Mouse (Mus musculus): ENCODE measurements around the gene D630003M21Rik.

GRCm38 (mm10) chr2:158141271-158141670, 87.8 kb downstream of the D630003M21Rik start:
- TF ChIP-seq POLR2A (IDR thresholded peaks at IDR 0.05; ENCODE audit: extremely low read depth, insufficient read depth, low read length) (no peak), CTCF (IDR thresholded peaks at IDR 0.05; ENCODE audit: low read depth, low read length) (no peak)
